Mouse (Mus musculus) A20 (cell line): ENCODE results near the gene Intu.
A peak's percentile ranks its signal among the peaks of the same experiment; 100 is the strongest.

ENCODE experiments used
- DNase-seq: peaks from one replicate; pipeline ENCODE4 v3.0.0-alpha.2; 2011; ENCODE audit warnings: low read depth, low spot score

Gene Intu

DNA sequence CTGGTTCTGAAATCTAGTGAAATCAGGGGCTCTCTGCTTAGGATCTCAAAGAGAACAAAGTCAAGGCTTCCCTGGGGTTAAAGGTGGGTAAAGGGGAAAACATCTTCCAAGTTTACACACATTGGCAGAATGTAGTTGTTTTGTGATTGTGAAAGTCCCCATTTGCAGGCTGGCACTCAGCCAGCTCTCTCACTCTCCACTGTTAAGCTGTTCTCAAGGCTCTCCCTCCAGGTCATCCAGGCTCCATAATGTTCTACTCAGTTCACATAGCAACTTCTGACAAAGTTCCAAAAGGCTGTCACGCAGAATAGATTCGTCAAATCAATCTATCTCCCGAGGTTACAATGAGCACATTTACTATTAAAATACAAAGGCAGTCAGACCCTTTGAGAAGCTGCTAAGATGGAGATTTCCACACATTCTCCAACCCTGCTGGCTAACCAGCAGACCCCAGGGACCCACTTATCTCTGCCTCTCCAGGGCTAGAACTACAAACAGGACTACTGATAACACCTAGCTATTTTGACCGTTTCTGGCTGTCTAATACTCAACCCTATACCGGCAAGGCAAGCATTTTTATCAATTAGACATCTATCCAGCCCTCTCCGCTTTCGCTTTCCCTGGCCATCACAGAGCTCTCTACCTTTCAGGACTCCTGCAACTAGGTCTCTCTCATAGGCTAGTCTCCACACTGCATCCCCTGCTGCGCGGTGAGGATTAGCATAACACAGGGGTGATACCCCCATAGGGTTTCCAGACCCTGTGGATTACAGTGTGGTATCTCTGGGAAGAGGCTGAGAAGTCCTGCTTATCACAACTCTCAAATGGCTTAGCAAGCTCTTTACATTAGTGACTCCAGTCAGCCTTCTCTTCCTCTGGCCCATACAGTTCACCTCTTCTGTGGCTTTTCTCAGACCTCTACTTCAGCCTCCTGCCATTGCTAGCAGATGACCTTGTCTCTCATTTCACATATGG, 2.8 kb upstream of the Intu start:
- no peak for DNase-seq

DNA sequence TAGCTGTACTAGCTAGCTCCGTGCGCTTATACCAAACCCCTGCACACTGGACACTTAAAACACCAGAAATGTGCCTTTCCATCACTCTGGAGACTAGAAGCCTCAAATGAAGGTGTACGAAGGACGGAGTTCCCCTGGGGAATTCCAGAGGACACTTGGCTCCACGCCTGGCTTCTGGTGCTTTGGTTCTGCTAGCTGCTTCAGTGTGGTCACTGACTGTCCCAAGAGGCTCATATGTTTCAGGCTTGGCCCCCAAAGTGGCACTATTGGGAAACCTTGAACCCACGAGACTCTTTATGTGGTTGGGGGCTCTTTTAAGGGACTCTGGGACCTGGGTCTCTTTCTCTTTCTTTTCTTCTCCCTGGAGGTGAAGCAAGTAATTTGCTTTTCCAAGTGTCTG, 2.1 kb upstream of the Intu start:
- DNase-seq = peak; percentile 37

- DNase-seq = peak; percentile 21
Observed at GRCm38 (mm10) chr3:40530845-40531244, 241 bp upstream of the Intu start.

GRCm38 (mm10) chr3:40532256-40532655, 1.2 kb downstream of the Intu start:
- DNase-seq = no peak

DNA sequence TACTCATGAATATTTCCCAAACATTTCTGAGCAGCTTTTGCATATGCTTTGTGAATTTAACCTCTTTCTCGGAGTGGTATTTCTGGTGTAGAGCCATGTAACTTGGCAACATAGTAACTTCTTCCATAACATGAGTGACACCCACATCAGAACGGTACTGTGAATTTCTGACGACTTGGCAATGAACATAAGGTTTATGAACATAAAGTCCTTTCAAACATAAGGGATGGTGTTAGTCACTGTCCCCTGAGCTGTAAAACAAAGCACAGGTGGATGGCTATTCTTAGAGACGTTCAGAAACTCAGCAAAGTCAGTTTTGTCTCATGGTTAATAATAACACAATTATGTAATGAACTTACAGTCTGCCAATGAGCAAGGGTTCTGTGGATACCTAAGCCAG, 3.1 kb downstream of the Intu start:
- peak; percentile 73 for DNase-seq

GRCm38 (mm10) chr3:40540567-40541554, 9.8 kb downstream of the Intu start:
- DNase-seq = peak; percentile 91

- DNase-seq = peak; percentile 74
Observed at GRCm38 (mm10) chr3:40546621-40547020, 15.5 kb downstream of the Intu start.

- DNase-seq = no peak
Observed at GRCm38 (mm10) chr3:40652941-40653352, 121.9 kb downstream of the Intu start.

DNA sequence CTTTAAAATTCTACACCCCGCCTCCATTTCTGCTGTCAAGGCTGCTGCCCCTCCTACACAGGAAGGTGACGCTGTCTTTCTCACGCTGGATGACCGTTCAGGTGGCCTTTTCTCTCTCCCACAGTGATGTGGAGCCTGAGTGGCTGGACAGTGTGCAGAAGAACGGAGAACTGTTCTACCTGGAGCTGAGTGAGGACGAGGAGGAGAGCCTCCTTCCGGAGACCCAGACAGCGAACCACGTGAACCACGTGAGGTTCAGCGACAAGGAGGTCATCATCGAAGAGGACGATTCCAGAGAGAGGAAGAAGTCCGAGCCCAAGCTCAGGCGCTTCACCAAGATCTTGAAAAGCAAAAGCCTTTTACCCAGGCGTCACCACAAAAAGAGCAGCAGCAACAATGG, 122.5 kb downstream of the Intu start:
- DNase-seq = no peak

GRCm38 (mm10) chr3:40654028-40654427, 122.9 kb downstream of the Intu start:
- no peak for DNase-seq

- no peak for DNase-seq
Observed at GRCm38 (mm10) chr3:40655571-40655970, 124.5 kb downstream of the Intu start.

DNA sequence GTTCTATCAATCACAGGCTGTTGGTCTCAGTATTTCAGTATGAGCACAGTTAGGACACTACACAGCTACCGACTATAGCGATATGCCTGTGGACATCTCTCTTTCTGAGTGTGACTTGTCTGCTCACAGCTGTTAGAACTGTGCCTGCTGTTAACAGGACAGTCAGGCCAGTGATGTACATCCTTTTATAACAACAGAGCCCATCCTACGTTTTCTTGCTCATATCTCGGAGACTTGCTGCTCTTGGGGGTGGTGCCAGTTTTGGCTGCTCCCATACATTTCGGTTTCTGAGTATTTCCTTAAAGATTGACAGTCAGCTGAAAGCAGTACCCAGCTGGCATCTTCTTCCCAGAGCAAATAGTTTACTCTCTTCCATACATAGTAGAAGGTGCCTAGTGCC, 125.3 kb downstream of the Intu start:
- no peak for DNase-seq

- no peak for DNase-seq
Observed at GRCm38 (mm10) chr3:40660231-40660630, 129.1 kb downstream of the Intu start.

- DNase-seq = no peak
Observed at GRCm38 (mm10) chr3:40666109-40666508, 135.0 kb downstream of the Intu start.

GRCm38 (mm10) chr3:40666861-40667719, 136.0 kb downstream of the Intu start:
- DNase-seq = no peak

DNA sequence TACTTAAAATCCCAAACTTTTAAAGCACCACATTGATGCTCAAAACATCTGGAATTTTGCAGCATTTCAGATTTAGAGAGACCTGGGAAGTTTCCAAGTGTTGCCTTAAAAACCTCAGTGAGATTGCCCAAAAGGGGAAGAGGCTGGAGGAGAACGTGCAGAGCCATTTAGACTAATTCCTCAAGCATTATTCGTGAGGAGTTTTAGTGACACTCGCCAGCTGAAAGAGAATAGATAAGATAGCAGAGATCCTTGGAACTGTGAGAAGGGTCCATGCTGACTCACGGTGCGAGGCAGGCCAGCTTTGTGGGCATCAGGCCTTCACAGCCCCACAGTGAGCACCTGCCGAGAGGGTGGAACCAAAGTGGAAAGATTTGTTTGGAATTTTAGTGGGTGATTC, 137.8 kb downstream of the Intu start:
- DNase-seq = no peak

- DNase-seq = no peak
Observed at GRCm38 (mm10) chr3:40669395-40669794, 138.3 kb downstream of the Intu start.

GRCm38 (mm10) chr3:40673515-40673914, 142.4 kb downstream of the Intu start:
- DNase-seq = no peak

DNA sequence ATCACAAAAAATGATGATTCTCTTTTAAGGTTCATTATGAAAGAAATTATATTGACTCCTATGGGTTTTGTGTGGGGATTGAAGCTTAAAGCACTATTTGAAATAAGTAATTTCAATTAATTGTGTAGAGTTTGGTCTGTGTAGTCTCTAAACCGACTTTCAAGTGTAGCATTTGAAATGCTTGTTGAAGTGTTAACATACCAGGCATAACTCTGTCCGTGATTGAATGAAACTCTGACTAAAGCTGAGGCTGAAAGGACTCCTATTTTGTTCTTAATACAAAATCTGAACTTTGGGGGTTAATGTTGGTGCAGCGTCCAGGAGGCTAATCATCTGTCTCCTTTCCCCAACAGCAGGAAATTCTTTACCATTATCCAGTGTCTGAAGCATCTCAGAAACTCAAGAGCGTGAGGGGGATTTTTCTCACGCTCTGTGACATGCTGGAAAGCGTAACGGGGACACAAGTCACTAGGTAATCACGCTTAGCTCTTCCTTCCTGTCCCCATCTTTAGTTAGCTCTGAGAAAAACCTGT, 143.9 kb downstream of the Intu start:
- no peak for DNase-seq

GRCm38 (mm10) chr3:40678856-40679255, 147.8 kb downstream of the Intu start:
- no peak for DNase-seq

- DNase-seq = no peak
Observed at GRCm38 (mm10) chr3:40682404-40682803, 151.3 kb downstream of the Intu start.
